Mouse (Mus musculus): ENCODE measurements around the gene Coro6.

The Coro6 gene

DNA sequence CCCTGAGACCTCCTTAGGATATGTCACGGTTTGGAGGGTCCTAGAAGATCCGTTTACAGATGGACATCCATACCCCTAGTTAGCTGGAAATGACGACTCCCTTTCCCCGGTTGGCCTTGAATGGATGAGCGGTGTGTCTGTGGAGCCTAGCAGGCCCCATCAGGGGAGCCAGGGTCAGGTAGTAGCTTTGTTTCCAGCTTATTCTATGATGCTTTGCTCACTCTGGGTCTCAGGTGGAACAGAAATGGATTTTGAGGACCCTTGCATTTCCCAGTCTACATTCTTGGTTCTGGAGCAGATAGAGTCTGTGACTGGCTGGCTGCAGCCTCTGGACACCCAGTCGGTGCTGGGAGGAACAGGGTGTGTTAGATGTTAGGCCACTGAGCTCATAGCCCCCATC lies 32.6 kb downstream of the Coro6 start:
- DNase-seq: no peak

DNA sequence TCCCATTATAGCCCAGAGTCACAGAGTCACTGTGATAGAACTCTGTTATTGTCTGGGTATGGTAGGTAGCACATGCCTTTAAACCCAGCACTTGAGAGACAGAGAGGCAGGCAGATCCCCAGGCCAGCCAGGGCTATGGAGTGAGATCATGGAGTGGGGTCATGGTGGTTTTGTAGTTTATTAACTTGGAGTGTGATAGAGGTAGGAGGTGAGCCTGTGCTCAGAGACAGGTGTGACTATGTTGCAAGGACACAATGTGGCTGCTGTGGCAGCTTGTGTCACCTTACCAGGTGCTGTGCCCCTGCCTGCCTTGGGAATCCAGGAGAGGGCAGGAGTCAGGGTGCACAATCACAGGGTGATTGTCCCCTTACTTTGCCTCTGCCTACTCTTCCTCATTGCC lies 33.3 kb downstream of the Coro6 start:
- DNase-seq: no peak

DNA sequence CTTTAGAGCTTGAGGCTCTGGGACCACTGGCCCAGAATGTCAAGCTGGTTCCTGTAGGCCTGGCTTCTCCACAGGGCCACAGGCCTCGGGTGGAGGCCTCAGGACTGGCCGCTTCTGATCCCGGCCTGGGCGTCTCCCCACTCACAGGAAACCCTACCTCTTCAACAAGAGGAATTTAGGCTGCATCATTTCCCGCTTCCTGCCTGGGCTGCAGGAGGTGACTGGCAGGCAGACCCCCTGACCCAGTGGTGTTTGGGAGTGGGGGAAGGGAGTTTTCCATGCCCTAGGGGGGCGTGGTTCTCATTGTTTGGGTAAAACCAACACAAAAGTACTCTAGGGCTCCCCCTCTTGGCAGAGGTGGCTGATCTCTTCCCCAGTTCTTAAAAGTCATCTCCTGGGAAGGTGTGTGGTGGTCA lies 35.1 kb downstream of the Coro6 start:
- peak; percentile 76 to 78 for DNase-seq

DNA sequence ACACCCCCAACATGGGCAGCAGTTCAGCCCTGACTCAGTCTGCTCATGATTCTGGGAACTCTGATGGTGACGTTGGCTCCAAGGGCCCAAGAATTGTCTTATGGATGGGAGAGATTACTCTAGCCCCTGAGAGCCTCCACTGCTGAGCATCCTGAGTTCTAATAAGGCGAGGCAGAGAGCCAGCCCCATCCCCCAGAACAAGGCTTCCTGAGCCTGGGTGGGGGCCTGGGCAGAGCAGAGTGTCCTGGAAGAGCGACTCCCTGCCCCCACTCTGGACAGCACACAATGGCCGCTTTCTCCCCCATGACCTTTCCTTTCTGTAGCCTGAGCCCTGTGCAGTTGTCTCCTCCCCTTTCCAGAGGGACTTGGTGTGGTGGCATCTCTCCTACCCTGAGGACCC lies 35.6 kb downstream of the Coro6 start:
- no peak for DNase-seq

DNA sequence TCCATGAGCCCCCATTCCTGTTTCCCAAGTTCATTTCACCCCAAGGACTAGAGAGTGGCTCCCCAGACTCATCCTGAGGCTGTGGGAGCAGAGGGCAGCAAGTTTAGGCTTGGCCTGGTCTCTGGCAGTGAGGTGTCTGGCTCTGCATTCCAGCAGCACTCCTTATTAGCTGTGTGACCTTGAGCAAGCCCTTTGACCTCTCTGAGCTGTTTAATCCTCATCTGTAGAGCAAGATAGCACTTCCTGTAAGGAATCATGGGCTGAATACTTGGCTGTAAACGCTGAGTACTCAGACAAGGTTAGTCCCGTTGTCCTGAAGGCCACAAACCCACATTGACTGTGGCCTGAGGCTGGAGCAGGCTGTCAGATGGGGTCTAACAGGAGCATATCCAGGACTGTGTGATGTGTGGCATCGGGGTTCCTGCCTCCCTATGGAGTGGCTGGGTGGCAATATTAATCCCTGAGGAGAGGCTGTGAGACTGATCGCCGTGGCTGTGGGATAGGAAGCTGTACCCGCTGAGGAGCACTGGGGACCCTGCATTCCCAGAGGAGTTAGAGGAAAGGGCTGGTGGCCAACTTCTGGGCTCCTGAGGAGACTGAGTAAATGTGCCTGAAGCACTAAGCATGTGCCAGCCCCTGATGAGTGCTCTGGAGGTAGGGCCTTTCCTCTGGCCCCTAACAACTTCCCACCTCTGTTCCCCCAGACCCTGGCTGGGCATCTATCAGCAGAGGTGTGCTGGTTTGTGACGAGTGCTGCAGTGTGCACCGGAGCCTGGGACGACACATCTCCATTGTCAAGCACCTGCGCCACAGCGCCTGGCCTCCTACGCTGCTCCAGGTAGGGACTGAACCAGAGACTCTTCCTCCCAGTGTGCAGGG lies 36.3 kb downstream of the Coro6 start:
- DNase-seq: no peak

DNA sequence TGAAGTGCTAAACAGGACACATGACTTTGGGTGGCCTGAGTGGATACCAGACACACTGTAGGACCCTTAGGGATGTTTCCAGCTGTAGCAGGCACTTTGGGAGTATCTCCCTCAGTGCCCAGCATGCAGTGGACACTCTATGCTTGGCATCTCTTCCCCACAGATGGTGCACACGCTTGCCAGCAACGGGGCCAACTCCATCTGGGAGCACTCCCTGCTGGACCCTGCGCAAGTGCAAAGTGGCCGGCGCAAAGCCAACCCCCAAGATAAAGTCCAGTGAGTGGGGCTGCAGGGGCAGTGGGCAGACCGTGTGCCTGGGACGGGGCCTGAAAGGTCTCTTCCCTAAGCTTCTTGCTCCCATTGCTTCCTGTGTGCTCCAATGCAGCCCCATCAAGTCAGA lies 37.1 kb downstream of the Coro6 start:
- DNase-seq: no peak

DNA sequence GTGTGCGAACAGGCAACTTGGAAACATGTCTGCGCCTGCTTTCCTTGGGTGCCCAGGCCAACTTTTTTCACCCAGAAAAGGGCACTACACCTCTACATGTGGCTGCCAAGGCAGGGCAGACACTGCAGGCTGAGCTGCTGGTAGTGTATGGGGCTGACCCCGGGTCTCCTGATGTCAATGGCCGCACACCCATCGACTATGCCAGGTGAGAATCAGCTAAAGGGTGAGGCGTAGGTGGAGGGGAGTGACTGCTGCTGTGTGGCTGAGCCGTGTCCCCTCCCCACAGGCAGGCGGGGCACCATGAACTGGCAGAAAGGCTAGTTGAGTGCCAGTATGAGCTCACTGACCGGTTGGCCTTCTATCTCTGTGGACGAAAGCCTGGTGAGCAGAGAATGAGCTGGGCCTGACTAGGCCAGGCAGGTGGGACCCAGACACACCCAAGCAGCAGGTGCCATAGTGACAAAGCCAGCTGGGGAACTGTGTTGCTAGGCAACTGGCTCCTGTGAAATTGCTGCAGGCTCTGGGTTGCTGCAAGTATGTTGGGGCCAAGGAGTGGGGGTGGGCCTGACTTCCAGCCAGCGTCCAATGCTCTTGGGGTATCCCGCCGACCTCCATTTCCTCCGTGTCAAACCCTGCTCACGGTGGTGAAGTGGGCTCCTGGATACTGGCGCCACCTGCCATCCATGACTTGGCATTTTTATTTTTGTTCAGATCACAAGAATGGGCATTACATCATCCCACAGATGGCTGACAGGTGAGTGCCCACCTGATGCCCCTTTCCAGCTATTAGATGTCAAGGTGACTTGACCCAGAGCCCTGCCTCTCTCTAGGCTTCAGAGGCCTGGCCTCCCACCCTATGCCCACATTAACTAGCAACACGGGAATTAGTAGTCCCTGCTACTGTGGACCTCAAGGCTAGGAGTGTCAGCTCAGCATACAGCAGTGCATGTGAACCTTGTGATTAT lies 38.4 kb downstream of the Coro6 start:
- no peak for DNase-seq

DNA sequence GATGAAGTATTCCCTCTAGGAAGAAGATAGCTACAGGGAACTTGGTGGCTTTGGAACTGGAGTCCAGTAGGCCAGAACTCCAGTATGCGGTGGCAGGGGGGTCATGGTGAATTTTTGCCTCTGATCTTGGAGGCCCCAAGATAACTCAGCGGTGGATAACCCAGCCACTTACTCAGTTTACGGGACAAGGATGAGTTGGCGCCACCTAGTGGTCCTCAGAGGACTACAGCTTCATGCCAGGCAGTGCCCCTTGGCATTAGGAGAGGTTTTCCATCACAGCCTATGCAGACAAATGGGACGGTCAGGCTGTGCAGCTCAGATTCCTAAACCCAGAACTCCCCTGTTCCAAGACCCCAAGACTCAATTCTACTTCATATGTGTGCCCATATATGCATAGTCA lies 39.2 kb downstream of the Coro6 start:
- DNase-seq: peak in 1 of 2 experiments; percentile 83

DNA sequence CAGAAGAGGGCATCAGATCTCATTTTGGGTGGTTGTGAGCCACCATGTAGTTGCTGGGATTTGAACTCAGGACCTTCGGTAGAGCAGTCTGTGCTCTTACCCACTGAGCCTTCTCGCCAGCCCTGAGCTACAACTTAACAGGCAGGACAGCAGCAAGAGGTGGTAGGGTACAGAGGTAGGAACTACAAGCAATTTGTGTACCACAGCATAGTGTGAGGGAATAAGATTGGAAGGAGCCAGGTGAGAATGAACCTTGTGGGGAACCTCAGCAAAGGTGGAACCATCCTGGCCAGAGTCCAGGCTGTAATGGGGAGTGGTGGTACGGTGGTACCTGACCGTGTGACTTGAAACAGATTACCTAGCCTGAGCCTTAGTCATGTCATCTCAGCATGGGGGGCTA lies 39.8 kb downstream of the Coro6 start:
- DNase-seq: no peak

DNA sequence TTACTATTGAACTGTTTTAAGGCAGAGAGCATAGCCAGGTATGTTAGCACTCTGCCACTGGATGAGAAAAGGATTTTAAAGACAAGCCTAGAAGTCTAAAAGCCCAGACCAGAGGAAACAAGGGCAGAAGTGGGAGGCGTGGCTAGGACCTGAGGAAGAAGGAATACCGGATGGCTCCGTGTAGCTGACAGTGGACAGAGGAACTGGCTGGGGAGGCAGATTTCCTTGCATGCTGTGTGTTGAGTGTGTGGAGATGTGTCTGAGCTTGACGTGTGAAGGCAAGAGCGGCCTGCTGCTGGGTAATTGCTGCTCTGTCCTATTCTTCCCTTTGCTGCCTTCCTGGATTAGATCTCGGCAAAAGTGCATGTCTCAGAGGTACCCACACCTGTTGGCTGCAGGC lies 40.3 kb downstream of the Coro6 start:
- no peak for DNase-seq

DNA sequence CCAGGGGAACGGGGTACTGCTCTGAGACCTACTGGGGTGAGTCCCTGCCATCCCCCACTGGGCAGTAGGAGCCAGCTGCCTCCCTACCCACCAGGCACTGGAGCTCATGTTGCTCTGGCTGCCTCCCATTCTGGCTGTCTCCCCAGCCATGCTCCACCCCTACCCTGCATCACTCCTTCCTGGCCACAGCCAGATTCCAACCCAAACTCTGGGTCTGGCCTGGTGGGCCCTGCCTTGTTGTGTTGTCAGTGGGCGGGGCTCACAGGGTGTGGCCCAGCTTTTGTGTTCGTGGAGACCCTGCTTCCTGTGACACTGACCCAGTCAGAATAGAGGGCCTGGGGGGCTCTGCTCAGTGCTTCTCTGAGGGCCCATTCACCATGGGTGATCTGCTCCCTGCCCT lies 41.3 kb downstream of the Coro6 start:
- DNase-seq: no peak

DNA sequence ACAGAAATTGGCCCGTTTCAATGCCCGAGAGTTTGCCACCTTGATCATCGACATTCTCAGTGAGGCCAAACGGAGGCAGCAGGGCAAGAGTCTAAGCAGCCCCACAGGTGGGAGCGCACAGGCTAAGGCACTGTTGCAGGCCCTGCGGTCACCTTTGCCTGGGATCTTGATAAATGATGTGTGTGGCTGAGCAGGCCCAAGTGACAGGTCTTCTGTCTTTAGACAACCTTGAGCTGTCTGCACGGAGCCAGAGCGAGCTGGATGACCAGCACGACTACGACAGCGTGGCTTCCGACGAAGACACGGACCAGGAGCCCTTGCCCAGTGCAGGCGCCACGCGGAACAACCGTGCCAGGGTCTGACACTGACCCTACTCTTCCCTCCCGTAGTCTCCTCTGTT lies 42.2 kb downstream of the Coro6 start:
- DNase-seq: no peak

DNA sequence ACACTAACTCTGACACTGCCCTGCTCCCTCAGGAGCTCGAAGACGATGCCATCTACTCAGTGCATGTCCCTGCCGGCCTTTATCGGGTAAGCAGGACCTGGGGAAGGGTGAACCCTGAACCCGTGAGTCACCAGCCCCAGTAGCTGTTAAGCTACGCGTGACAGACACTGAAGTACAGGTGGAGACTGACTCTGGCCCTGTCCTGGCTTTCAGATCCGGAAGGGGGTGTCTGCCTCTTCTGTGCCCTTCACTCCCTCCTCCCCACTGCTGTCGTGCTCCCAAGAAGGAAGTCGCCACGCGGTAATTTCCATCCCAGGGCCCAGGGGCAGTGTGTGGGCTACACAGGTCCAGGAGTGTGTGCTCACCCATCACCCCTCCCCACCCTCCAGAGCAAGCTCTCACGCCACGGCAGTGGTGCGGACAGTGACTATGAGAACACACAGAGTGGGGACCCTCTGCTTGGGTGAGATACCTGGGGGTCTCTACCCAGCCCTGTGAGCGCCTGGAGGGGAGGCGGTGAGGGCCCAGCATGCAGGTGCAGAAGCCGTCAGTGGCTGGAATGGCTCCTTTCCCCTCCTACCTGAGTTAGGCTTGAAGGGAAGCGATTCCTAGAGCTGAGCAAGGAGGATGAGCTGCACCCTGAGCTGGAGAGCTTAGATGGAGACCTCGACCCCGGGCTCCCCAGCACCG lies 43.2 kb downstream of the Coro6 start:
- DNase-seq: no peak

DNA sequence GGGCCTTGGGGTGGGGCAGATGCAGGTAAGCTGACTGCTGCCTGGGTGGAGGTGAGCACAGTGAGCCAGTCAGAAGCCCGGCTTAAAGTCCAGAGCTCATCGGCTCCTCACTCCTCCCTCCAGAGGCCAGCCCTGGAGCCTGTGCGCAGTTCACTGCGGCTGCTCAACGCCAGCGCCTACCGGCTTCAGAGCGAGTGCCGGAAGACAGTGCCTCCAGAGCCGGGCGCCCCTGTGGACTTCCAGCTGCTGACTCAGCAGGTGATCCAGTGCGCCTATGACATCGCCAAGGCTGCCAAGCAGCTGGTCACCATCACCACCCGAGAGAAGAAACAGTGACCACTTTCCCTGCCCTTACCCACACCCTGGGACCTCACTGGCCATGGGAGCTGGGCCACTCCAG lies 44.1 kb downstream of the Coro6 start:
- DNase-seq: peak; percentile 78 to 81

DNA sequence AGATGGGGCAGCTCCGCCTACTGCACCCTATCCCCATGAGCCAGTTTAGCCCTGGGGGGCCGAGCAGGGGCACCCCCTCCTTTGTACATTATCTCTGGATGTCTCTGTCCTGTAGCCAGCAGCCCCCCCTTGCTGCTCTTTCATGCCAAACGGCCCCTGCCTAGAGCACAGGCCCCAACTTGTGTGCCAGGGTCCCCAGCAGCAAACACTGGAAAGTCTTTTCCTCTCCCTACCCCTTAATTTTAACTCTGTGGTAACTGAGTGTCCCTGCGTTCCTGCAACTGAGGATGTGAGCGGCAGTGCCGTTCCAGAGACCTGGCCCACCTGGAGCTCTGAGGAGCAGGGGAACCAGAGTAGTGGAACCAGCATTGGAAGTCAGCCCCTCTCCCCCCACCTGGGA lies 44.7 kb downstream of the Coro6 start:
- no peak for DNase-seq

DNA sequence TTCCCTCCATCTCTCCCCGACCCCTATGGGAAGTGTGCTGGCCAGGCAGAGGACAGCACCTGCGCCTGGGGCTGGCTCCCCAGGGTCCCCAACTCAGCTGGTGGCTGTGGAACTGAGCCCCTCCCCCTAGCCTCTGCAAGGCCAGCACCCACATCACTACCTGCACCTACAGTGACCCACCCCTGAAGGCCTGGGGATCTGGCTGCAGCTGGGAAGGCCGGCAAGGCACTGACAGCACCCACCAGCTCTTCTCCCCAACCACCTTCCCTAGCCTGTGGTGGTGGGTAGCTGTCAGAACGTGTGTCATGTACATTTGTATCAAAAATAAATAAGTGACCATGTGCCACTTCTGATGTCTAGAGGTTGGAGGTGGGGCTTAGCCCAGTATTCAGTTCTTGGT lies 45.2 kb downstream of the Coro6 start:
- no peak for DNase-seq

DNA sequence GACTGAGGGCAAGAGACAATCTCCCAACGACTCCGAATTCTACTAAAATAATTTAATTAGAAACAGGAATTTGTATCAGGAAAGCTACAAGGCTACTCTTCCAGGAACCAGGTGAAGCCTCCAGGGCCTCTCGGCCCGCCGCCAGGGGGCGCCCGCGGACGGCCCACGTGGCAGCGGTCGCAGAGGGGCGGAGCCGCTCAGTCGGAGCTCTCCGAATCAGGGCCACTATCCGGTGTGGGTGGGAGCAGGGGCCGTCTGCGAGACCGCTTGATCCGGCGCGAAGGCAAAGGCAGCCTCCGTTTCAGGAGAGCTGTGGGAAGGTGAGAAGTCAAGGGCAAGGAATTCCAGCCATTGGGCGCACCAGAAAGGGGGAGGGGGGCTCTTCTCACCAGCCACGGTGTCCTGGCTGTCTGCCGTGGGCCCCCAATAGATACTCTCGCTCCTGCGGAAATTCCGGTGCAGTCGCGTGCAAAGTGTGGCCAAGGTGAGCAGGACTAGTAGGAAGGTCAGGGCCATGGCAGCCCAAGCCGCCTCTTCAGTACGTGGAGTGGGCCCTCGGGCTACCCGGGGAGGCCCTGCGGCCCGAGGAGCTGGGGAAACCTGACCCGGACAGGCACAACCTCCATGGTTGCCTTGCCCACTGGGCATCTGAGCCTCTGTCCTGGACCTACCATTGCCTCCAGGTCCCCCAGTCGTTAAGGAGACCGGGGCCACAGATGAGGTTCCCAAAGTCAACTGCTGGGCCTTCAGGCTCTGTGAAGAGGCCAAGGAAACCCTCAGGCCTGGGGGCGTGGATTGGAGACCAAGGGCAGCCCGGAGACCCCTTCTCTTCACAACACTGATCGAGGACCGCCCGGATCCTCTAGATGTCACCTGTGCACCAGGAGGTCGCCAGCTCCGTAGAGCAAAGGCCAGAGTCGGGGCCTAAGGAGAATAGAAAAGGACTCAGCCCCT lies 46.1 kb downstream of the Coro6 start:
- DNase-seq: peak; percentile 84 to 88

DNA sequence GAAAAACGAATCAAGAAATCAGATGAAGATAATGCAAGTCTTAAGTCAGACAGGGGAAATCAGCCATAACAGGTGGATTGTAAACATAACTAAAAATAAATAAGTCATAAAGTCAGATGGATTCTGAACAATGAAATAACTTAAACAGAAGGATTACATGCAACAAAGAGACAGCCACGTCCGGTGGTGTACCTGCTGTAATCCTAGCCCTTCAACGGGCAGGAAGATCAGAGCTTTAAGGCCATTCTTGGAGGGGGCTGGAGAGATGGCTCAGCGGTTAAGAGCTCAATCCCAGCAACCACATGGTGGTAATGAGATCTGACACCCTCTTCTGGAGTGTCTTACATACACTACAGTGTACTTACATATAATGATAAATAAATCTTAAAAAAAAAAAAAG lies 49.1 kb downstream of the Coro6 start:
- DNase-seq: no peak

DNA sequence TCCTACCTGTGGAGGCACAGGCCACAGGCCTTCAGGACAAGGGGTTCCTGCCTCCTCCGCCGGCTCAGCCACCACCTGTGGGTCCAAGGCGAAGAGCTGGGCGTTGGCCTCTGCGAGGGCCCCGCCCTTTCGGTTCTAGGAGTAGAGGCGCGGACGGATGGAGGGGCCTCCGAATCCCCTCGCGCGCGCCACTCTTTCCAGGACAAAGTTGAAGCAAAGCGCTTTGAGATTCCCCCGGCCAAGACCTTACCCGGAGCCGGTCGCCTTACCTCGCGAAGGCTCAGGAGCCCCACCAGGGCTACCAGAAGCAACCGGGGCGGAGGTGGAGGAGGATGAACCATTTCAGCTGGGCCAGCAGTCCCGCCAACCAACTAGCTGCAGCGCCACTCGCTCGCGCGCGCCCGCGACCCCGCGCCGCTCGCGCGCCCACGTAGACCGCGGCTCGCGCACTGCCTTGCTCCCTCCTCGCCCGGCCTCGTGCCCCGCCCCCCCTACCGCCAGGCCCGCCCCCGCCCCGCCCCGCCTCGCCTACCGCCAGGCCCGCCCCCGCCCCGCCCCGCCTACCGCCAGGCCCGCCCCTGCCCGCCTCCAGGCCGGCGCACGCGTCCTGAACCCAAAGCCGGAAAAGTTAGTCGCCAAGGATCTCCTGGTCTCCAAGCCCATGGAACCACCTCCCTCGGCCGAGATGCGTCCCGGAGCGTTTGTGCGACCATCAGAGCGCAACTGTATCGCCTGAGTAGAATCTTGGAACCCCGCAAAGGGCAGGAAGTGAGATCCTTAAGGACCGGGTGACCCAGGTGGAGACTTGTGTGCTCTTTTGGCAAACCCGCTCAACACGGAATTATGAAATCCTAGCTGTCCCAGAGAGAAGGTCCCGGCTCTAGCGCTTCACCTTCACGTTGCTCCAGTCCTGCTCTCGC lies 50.9 kb downstream of the Coro6 start:
- peak; percentile 83 to 84 for DNase-seq

DNA sequence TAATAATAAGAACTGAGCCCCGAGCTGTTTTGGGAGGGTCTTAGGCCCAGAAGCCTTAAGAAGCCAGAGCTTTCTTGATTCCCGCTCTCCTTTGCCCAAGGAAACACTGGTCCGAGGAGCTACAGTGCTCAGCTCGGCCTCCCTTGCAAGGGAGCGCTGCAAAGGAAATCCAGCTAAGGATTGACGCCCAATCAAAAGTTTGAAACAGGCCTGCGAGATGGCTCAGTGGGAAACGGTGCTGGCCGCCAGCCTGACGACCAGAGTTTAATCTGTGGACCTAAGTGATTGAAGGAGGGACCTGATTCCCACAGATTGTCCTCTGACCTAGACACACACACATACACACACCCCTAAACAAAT lies 51.6 kb downstream of the Coro6 start:
- DNase-seq: no peak

DNA sequence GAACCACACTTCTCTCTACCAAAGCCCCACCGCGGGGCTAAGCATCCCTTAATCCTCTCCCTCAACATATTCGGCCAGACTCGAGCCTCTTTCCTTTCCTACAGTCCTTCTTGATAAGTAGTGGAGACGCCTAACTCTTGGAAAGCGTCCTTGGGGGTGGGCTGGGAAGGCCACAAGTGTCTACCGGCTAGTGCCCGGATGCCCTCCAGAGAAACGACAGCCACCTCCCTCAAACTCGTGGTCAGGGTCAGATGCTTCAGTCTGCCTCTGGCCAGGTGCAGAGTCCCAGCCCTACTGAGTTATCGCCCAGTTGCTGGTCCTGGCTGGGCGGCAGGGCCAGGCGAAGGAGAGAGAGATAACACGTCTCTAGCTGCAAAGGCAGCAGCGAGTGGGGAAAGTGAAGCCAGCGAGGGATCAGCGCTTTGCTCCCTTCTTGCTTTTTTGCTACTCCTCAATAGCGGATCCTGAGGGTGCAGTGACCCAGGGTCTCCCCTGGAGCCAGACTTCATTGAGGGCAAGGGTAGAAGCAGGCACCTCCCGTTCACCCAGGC lies 52.1 kb downstream of the Coro6 start:
- no peak for DNase-seq

All from kidney, adult 8-10 months (tissue).